Comparison of ENCODE assay signal across 33 mouse cellular contexts in the genomic region with DNA sequence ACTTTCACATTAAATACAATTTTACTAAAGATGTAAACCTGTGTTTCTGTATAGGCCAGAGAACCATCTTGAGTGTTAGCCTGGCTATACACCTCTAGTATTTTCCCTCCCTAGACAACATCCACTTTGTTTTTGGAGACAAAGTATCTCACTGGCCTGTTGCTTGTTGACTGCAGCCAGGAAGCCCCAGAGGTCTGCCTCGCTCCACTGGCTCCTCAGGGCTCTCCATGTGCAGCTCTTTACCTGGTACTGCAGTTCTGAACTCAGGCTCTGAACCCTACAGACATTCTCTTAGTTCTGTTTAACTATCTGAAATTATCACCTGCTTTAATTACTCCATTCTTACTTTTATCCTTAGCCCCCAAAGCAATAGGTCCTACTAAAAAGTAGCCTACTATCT. TPM values are rescaled to one million over a fixed set of nuclear protein-coding genes. Genes with fewer than 3 reads are reported as not detected.
"Had no signal": no experiment of that assay in that cellular context is flagged by ENCODE, and none has a peak within 500 bp of the region (broad histone marks: within the 10 kb centered on the region; RNA-seq: fewer than 3 reads in every experiment).

No protein-coding gene starts in this region.

- H3K9me3 ChIP-seq: limb, embryonic 10.5 days; limb, embryonic 12.5 days; limb, embryonic 13.5 days; limb, embryonic 15.5 days; liver, embryonic 12.5 days; liver, embryonic 13.5 days; liver, embryonic 15.5 days; lung, embryonic 15.5 days; megakaryocyte, embryonic 14.5 days; midbrain, embryonic 10.5 days; midbrain, embryonic 12.5 days; midbrain, embryonic 13.5 days; midbrain, embryonic 15.5 days; neural tube, embryonic 12.5 days had no signal

- H3K4me3 ChIP-seq: limb, embryonic 10.5 days; limb, embryonic 12.5 days; limb, embryonic 13.5 days; limb, embryonic 15.5 days; liver, embryonic 12.5 days; liver, embryonic 13.5 days; liver, embryonic 15.5 days; lung, embryonic 15.5 days; megakaryocyte, embryonic 14.5 days; midbrain, embryonic 10.5 days; midbrain, embryonic 12.5 days; midbrain, embryonic 13.5 days; midbrain, embryonic 15.5 days; myocyte; neural tube, embryonic 12.5 days had no signal

- DNase-seq: left cerebral cortex, postnatal 4 days; liver; liver, embryonic 13.5 days; liver, postnatal 0 days; lung, adult 18-20 months; lung, adult 2 months; lung, embryonic 14.5 days; lung, postnatal 10 days; lung, postnatal 14 days; lung, postnatal 36 days; lung, postnatal 4 days; midbrain, embryonic 14.5 days had no signal

- H3K4me2 ChIP-seq: limb, embryonic 12.5 days; limb, embryonic 13.5 days; limb, embryonic 15.5 days; liver, embryonic 11.5 days; liver, embryonic 12.5 days; liver, embryonic 13.5 days; liver, embryonic 15.5 days; lung, embryonic 14.5 days; lung, embryonic 15.5 days; midbrain, embryonic 11.5 days; midbrain, embryonic 12.5 days; midbrain, embryonic 13.5 days; midbrain, embryonic 15.5 days; neural tube, embryonic 12.5 days had no signal

- H3K27me3 ChIP-seq: limb, embryonic 12.5 days; limb, embryonic 13.5 days; limb, embryonic 15.5 days; liver, embryonic 12.5 days; liver, embryonic 13.5 days; liver, embryonic 15.5 days; lung, embryonic 15.5 days; megakaryocyte, embryonic 14.5 days; midbrain, embryonic 12.5 days; midbrain, embryonic 13.5 days; midbrain, embryonic 15.5 days; neural tube, embryonic 12.5 days had no signal

- H3K9ac ChIP-seq: limb, embryonic 12.5 days; limb, embryonic 13.5 days; limb, embryonic 15.5 days; liver, embryonic 12.5 days; liver, embryonic 13.5 days; liver, embryonic 14.5 days; liver, embryonic 15.5 days; liver, postnatal 0 days; lung, embryonic 14.5 days; lung, embryonic 15.5 days; midbrain, embryonic 12.5 days; midbrain, embryonic 13.5 days; midbrain, embryonic 15.5 days; neural tube, embryonic 12.5 days had no signal

- ATAC-seq: liver, embryonic 12.5 days; liver, postnatal 0 days; lung, postnatal 0 days; midbrain, embryonic 13.5 days; midbrain, embryonic 15.5 days; midbrain, embryonic 16.5 days had no signal

- H3K27ac ChIP-seq: limb, embryonic 10.5 days; limb, embryonic 12.5 days; limb, embryonic 13.5 days; limb, embryonic 15.5 days; liver, embryonic 12.5 days; liver, embryonic 13.5 days; liver, embryonic 14.5 days; liver, embryonic 15.5 days; lung, embryonic 15.5 days; macrophage; midbrain, embryonic 10.5 days; midbrain, embryonic 12.5 days; midbrain, embryonic 13.5 days; midbrain, embryonic 15.5 days; neural tube, embryonic 12.5 days had no signal

- H3K4me1 ChIP-seq: limb, embryonic 10.5 days; limb, embryonic 12.5 days; limb, embryonic 13.5 days; limb, embryonic 15.5 days; liver, embryonic 12.5 days; liver, embryonic 13.5 days; liver, embryonic 15.5 days; lung, embryonic 15.5 days; midbrain, embryonic 10.5 days; midbrain, embryonic 12.5 days; midbrain, embryonic 13.5 days; midbrain, embryonic 15.5 days; neural tube, embryonic 12.5 days had no signal

RNA-seq across cellular contexts. Expression of gene Acat3, which starts 38.1 kb away (rescaled TPM):
- total RNA-seq: monocyte, adult 5-6 weeks had no signal
